6 mouse cellular contexts compared by ENCODE assay signal in genomic region chr3:95977587-95977986, GRCm38 (mm10). TPM values are rescaled to one million over a fixed set of nuclear protein-coding genes. Genes with fewer than 3 reads are reported as not detected.
DNase-seq lines count a peak whose midpoint lies in the region; ATAC-seq and TF ChIP-seq lines count a peak whose summit lies in the region.
"Not testable (repeated sequence)": the region's sequence is repeated elsewhere in the genome, so short reads cannot be mapped to it uniquely, and the experiment has no call there.

No protein-coding gene starts in this region.

- not testable (repeated sequence) for H3K4me2 ChIP-seq in heart, embryonic 16.5 days (ENCODE audit: low read depth, low read length); kidney, embryonic 15.5 days

- WGBS in heart, embryonic 10.5 days: 88% methylated on average over 7 of the region's 7 CpGs
- 88% methylated on average over 6 of the region's 7 CpGs for WGBS in heart, embryonic 16.5 days
- 95% methylated on average over 7 of the region's 7 CpGs for WGBS in kidney, embryonic 15.5 days

- ATAC-seq in heart, embryonic 16.5 days (replicated peaks; ENCODE audit: extremely low read depth, insufficient read depth, low FRiP score); kidney, embryonic 15.5 days (replicated peaks; ENCODE audit: low FRiP score): not testable (repeated sequence)
- 0 out of 2 replicates have a peak, but pooled peaks have one; percentile 11 for ATAC-seq in megakaryocyte, adult 5-6 weeks (ENCODE audit: poor library complexity, severe bottlenecking)

- H3K4me1 ChIP-seq in MEL (ENCODE audit: control insufficient read depth in 1 of 2, insufficient read depth in 2 of 2, low read length in 2 of 2); brown adipose tissue, adult 24 weeks (ENCODE audit: control insufficient read depth, insufficient read depth, insufficient read length, low read length): not testable (repeated sequence)
- H3K4me1 ChIP-seq in heart, embryonic 10.5 days: peaks cover 14% of the 10 kb centered on the region
- peaks cover 17% of the 10 kb centered on the region for H3K4me1 ChIP-seq in heart, embryonic 16.5 days (ENCODE audit: control insufficient read depth, insufficient read depth, low read length)
- H3K4me1 ChIP-seq in kidney, embryonic 15.5 days: peaks cover 16% of the 10 kb centered on the region

- not testable (repeated sequence) for H3K9me3 ChIP-seq in MEL (replicated peaks; ENCODE audit: insufficient read depth, low read length); heart, embryonic 10.5 days; heart, embryonic 16.5 days (replicated peaks; ENCODE audit: control insufficient read depth, low read length); kidney, embryonic 15.5 days (replicated peaks)

- not testable (repeated sequence) for H3K9ac ChIP-seq in MEL (ENCODE audit: control insufficient read depth, low read depth, low read length, poor library complexity, severe bottlenecking); heart, embryonic 16.5 days (ENCODE audit: low read length); kidney, embryonic 15.5 days

- H3K27me3 ChIP-seq in MEL (ENCODE audit: control insufficient read depth in 1 of 2, insufficient read depth in 2 of 2, low read length in 2 of 2); heart, embryonic 10.5 days (ENCODE audit: insufficient read depth, poor library complexity, severe bottlenecking); heart, embryonic 16.5 days (ENCODE audit: control insufficient read depth, insufficient read depth, low read length); kidney, embryonic 15.5 days: not testable (repeated sequence)

- TF ChIP-seq CTCF in MEL (IDR thresholded peaks at IDR 0.05 in 2 of 3, conservative IDR thresholded peaks at IDR 0.05 in 1 of 3; ENCODE audit: control insufficient read depth in 1 of 3, insufficient read depth in 1 of 3, low read depth in 2 of 3, low read length in 3 of 3, poor library complexity in 1 of 3, severe bottlenecking in 1 of 3): not testable (repeated sequence)

- not testable (repeated sequence) for DNase-seq in MEL (ENCODE audit: low read depth, low spot score); heart, embryonic 10.5 days (ENCODE audit: low spot score)

- H3K79me2 ChIP-seq in MEL (ENCODE audit: control insufficient read depth, insufficient read depth, low read length, poor library complexity): not testable (repeated sequence)

- not testable (repeated sequence) for H3K27ac ChIP-seq in MEL (ENCODE audit: control insufficient read depth, low read depth, low read length)
- H3K27ac ChIP-seq in brown adipose tissue, adult 24 weeks (replicated peaks; ENCODE audit: low read depth, low read length): peak overlapping the region; percentile 82
- peak overlapping the region; percentile 31; the same call in 1 of the 2 replicates for H3K27ac ChIP-seq in heart, embryonic 10.5 days
- H3K27ac ChIP-seq in heart, embryonic 16.5 days (ENCODE audit: low read length): peak overlapping the region; percentile 47
- 0 out of 2 replicates have a peak overlapping the region, but pooled peaks have one; percentile 13 for H3K27ac ChIP-seq in kidney, embryonic 15.5 days

- TF ChIP-seq RAD21 in MEL (IDR thresholded peaks at IDR 0.05; ENCODE audit: low read depth, low read length): not testable (repeated sequence)

- TF ChIP-seq POLR2A in MEL (IDR thresholded peaks at IDR 0.05; ENCODE audit: control insufficient read depth in 1 of 2, insufficient read depth in 1 of 2, low read depth in 1 of 2, low read length in 2 of 2, poor library complexity in 1 of 2): not testable (repeated sequence)

- not testable (repeated sequence) for TF ChIP-seq EP300 in MEL (IDR thresholded peaks at IDR 0.05; ENCODE audit: low read depth in 1 of 2, low read length in 2 of 2)

- H3K36me3 ChIP-seq in MEL (ENCODE audit: control insufficient read depth in 1 of 2, insufficient read depth in 2 of 2, low read length in 2 of 2); heart, embryonic 10.5 days; heart, embryonic 16.5 days (ENCODE audit: control insufficient read depth, insufficient read depth); kidney, embryonic 15.5 days: not testable (repeated sequence)

- H3K4me3 ChIP-seq in MEL (ENCODE audit: control insufficient read depth in 1 of 2, insufficient read depth in 1 of 2, low read depth in 2 of 2, low read length in 2 of 2); brown adipose tissue, adult 24 weeks (ENCODE audit: insufficient read depth, low read depth, low read length); heart, embryonic 10.5 days; heart, embryonic 16.5 days (ENCODE audit: low read length); kidney, embryonic 15.5 days (replicated peaks): not testable (repeated sequence)

TF ChIP-seq in MEL, 35 proteins besides CTCF, POLR2A, EP300 and RAD21:
- TF ChIP-seq ZNF384 (IDR thresholded peaks at IDR 0.05; ENCODE audit: low read depth, low read length): peak; percentile 58

RNA-seq across cellular contexts. Expression of gene Plekho1, which starts 18.2 kb away (rescaled TPM):
- 4.2 and 6.4 TPM in 2 replicates for total RNA-seq in MEL (2012; rRNA removed)
- 10 to 100 TPM in 1 of 2 experiments, not detected in 1; 19.2 TPM for polyA plus RNA-seq in MEL (2012; ENCODE audit: insufficient read depth in 1 of 2, insufficient read length in 2 of 2, low read depth in 1 of 2, low replicate concordance in 2 of 2, missing spikeins in 1 of 2)
- polyA plus RNA-seq in brown adipose tissue, adult 24 weeks (2012; ENCODE audit: insufficient read depth, insufficient read length, missing spikeins): 8.8 and 13.9 TPM in 2 replicates
- polyA plus RNA-seq in heart, embryonic 10.5 days (2016; fragmentation: Nextera tagmentation; extraction: Ambion mirVana): 75.1 and 88.2 TPM in 2 replicates
- 63.3 and 67.1 TPM in 2 replicates for polyA plus RNA-seq in heart, embryonic 16.5 days (2015; fragmentation: Nextera tagmentation; extraction: Ambion mirVana)
- 43.5 and 44.2 TPM in 2 replicates for polyA plus RNA-seq in kidney, embryonic 15.5 days (2015; fragmentation: Nextera tagmentation; extraction: Ambion mirVana)
- total RNA-seq in megakaryocyte, adult 5-6 weeks (2015): 116 and 124 TPM in 2 replicates
- 104 and 119 TPM in 2 replicates for total RNA-seq in megakaryocyte, adult 5-6 weeks (2017)

RNA-seq across cellular contexts. Expression of gene Anp32e, which starts 48.5 kb away (rescaled TPM):
- total RNA-seq in MEL (2012; rRNA removed): 159 and 197 TPM in 2 replicates
- polyA plus RNA-seq in MEL (2012; ENCODE audit: insufficient read depth in 1 of 2, insufficient read length in 2 of 2, low read depth in 1 of 2, low replicate concordance in 2 of 2, missing spikeins in 1 of 2): 100 to 1,000 TPM; 412 to 748 TPM
- 78.5 and 88.8 TPM in 2 replicates for polyA plus RNA-seq in brown adipose tissue, adult 24 weeks (2012; ENCODE audit: insufficient read depth, insufficient read length, missing spikeins)
- polyA plus RNA-seq in heart, embryonic 10.5 days (2016; fragmentation: Nextera tagmentation; extraction: Ambion mirVana): 209 and 212 TPM in 2 replicates
- 188 and 233 TPM in 2 replicates for polyA plus RNA-seq in heart, embryonic 16.5 days (2015; fragmentation: Nextera tagmentation; extraction: Ambion mirVana)
- 247 and 264 TPM in 2 replicates for polyA plus RNA-seq in kidney, embryonic 15.5 days (2015; fragmentation: Nextera tagmentation; extraction: Ambion mirVana)
- 88.7 and 117 TPM in 2 replicates for total RNA-seq in megakaryocyte, adult 5-6 weeks (2015)
- total RNA-seq in megakaryocyte, adult 5-6 weeks (2017): 250 and 285 TPM in 2 replicates
